Mouse (Mus musculus) thymus, adult 2 months (tissue): ENCODE results near the gene Elavl4.

Experiments
- CTCF ChIP-seq: fragments of 200-500 bp; IDR thresholded peaks from 2 replicates; pipeline ENCODE4 v1.5.1; 2012; ENCODE audit warnings: mild to moderate bottlenecking, control low read depth, low read length, moderate library complexity, borderline replicate concordance; ENCODE audit not compliant: control insufficient read depth, poor library complexity, insufficient read depth; ENCODE audit errors: extremely low read depth
- POLR2A ChIP-seq: fragments of 200-500 bp; IDR thresholded peaks from 2 replicates; pipeline ENCODE4 v1.6.1; 2012; ENCODE audit warnings: mild to moderate bottlenecking, low read length, control low read depth, moderate library complexity; ENCODE audit not compliant: control insufficient read depth, poor library complexity, insufficient read depth; ENCODE audit errors: extremely low read depth

DNA sequence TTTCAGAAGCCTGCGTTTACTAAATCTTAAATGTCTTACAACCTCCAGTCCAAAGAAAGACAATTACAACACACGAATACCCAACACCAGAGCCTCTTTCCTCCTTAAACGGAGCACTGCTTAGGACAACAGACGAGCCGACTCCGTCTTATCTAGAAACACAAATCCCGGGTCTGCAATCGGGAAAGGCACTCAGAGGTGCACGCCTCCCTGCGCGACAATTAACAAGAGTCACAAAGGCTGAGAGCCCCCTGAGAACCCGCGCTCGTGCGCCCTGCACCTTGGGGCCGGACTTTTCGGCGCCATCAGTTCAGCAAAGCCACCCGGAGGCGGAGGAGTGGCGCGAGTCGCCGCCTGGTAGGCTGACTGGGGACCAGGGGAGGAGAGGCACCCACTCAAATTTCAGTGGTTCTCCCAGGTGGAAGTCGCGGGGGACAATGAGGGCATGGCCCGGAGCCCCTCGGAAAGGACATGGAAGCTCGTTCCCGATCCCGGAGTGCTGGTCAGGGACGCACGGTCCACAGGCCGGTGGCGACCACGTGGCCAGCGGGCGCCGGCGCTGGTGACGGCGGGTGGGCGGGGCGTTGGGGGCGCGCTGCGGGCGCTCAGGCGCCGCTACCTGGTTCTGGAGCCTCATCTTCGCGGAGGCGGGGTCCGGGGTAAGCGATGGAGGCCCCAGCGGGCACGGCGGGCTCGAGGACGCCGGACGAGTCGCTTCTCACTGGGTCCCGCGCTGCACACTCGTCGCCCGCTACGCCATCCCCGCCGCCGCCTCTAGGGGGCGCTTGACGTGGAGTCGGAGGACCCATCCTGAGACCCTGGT is at the start of gene Elavl4:
- TF ChIP-seq POLR2A (no peak), CTCF (0 out of 2 replicates have a peak, but pooled peaks have one; percentile 39)
